Mouse (Mus musculus) kidney, adult 18-20 months (tissue): Measurements from ENCODE around the gene Trim13.

Experiments used
- DNase-seq: peaks from one replicate; pipeline ENCODE4 v3.0.0; 2021

Gene Trim13

DNA sequence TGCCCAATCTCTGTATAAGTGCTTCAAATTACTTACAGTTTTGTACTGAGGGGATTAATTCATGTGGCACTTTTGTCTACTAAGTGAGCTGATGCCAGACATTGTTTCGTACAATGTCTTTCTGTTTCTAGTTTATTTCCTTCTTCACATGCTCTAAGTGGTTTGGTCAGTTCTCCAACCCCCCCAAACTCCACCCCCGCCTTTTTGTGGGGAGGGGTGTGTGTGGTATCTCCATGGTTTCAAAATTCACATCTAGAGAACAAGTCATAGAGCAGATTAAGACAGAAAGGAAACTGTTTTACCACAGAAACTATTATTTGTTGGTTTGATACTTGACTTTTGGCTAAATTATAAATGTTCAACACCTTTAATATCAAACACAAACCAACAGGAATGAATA lies 22.3 kb downstream of the Trim13 start:
- DNase-seq = no peak

DNA sequence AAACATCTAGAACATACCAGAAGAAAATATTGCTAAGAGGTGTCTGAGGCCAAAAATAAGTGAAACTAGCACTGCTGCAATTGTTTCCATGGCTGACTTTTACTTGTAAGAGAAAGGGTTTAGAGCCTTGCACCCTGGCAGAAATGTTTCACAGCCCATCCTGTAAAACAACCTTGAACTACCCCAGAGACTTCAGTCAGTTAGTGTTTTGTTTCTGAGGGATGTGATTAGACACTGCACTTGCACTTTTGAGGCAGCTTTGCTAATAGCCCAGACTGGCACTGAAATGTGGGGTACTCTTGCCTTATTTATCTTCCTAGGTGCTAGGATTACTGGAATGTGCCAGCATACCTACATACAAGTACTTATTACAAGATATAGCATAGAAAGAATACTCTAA lies 37.9 kb downstream of the Trim13 start:
- DNase-seq = no peak

DNA sequence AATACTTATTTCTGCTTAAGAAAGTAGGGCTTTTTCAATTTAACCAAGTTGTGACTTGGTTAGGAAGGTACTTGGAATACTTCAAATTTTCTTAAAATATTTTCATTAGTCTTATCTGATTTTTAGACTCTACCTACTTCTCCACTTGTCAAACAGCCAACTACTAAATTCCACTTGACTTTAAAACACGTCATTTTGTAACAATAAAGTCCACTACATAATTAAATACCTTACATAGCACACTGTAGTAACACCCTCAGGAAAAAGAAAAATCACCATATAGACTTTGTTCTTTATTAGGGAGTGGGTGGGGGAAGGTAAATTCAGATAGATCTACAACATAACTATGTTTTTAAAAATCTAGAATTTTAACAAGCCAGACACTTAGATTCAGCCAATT lies 44.6 kb downstream of the Trim13 start:
- DNase-seq = no peak

DNA sequence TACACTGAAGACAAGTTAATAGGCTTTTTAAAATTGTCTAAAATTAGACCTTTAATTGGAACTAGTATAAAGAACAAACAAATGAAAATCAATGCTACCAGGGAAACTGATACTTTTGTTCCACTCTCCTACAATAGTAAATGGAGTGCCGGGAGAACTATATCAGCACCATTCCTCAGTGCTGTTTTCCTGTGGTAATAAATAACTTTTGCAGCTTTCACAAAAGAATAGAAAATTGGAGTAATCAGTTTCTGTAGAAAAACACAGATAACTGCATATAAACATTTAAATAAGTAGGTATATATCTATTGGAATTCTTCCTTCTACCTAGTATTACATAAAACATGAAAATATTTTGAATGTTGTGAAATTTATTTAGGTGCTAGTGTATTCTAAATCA lies 47.5 kb downstream of the Trim13 start:
- DNase-seq = no peak

DNA sequence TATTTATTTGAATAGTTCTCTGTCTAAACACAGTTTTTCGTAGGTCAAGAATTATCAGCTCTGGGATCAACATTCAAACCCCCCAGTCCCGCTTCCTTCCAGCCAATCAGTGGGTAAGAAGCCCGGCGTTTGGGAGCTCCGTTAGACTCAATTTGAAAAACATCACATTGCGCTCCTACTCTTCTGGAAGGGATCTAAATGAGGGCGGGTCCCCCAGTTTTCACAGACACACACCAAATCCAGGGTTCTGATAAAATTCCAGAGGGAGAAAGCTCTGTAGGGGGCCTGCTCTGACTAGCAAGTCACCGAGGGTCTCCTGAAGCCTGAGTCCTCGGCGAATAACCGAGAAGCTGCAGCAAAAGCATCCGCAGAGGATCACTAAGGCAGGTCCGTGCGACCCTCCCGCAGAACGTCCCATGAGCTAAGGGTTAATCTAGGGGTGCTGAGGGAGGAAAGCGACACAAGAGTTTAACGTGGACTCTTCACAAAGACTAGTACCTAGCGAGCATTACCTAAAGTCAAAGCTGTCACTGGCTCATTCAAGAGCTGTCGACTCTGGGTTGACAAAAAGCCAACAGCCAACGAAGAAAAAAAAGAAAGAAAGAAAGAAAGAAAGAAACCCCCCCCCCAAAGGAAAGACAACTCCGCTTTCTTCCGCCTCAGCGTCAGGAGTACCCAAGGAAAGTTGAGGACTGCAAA lies 49.3 kb downstream of the Trim13 start:
- DNase-seq = peak; percentile 62

DNA sequence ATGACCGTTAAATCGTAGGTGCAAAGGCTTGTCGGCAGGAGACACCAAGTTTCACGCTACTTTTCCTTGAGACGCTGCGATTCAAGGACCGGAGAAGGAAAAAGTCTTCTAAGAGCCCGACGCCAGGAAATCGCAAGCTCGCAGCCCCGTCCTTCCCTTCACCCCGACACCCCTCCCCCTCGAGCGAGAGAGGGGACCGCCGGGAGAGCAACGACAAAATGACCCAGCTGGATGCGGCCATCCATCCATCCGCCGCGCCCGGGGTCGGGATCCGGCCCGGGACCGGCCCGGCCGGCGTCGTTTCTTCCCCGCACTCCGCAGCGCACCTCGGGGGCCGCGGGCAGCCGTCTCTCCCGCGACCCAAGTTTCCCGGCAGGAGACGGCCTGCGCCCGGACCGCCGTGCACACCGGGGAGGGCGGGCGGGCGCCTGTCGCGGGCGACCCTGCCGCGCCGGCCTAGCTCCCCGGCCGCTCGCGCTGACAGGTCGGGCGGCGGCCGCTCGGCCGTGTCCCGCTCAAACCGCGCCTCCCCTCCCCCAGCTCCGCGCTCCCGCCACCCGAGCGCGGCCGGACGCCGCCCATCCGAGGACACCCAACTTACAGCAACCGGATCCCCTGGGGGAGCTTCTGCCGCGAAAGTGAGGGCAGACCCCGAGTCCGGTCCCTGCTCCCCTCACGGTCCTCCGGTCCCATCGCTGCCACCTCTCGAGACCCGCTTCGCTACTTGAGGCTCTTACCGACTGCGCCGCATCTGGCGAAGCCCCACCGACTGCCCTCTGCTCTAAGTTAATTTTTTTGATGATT lies 50.0 kb downstream of the Trim13 start:
- peak; percentile 61 for DNase-seq

DNA sequence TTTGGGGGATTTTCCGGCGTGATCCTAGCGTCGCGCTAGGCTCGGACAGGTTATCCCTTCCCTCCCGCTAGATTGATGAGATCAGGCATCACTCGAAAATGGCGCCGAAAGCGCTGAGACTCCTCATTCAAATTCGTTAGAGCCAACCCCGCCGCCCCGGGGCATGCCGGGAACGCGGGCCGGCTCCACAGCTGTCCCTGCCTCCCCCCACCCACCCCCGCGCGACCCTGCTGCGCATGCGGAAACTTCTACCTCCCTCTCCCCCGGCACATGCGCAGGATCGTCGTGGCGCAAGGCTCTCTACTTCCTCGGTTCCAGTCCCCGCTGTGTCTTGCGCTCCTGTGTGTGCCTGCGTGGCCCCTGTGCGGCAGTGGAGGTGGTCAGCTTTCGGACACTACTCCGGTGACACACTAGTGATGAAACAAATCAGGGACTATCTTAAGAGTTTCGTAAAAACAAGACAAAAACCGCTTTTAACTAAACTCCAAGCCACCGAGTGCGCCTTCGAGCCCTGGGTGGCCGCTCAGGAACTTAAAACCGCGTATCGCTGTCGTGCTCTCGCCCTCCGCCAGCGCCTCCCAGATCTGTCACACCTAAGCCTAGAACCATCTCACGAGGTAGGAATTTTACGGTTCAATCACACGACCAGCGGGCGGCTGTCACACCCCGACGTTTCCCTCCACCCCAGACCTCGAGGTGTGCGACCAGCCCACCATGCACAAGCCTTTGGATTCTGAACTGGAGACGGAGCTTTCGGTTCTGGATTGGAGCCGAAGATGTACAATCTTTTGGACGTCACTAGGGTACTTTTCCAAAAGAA lies 50.8 kb downstream of the Trim13 start:
- DNase-seq = peak; percentile 96

DNA sequence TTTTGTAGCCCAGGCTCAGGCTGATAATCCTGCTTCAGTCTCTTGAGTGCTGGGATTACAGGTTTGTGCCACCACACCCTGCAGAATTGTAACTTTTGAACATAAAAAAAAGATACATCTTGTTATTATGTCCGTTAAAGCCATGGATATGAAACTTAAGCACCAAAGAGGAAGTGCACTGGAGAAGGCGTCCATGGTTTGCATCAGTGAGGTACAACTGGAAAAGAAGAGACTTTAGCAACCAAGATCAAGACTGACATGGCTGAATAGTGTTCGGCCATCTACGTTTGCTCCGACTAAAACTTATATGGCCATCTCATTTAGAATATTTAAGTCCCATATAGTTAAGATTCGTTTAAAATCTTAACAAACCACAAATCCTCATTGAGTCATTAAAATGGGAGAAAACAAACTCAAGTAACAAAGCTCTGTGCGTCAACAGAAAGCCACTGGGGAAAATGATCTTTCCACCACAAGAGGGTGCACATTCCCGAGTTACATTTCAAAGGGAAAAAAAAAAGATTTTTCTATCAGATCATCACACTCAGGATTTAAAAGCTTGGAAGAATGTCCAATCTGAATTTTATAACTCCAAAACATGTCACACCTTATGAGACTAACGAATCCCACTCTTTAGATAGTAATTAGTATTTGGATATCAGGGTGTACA lies 52.4 kb downstream of the Trim13 start:
- DNase-seq = peak; percentile 35
